Mouse (Mus musculus) adrenal gland, postnatal 4 days (tissue): Measurements from ENCODE around the gene Nsun2. TPM values are rescaled to one million over a fixed set of nuclear protein-coding genes. Genes with fewer than 3 reads are reported as not detected.
A peak's percentile ranks its signal among the peaks of the same experiment; 100 is the strongest.
"Not testable (repeated sequence)": the region's sequence is repeated elsewhere in the genome, so short reads cannot be mapped to it uniquely, and the experiment has no call there.

Source experiments
- DNase-seq, 2 experiments: peaks; one replicate each; pipeline ENCODE4 v3.0.0; 2021 to 2022; ENCODE audit warnings: low spot score in 2 of 2, mixed read lengths in 2 of 2
- total RNA-seq, 2 experiments: library from RNA; stranded (reverse); gene quantifications; 2 replicates each; pipeline ENCODE4 v1.2.3; 2021

The Nsun2 gene
- total RNA-seq, 2 experiments from 2014 or later: 79.0 to 85.1 TPM

- no peak for DNase-seq
These were observed 100.0 kb downstream of the Nsun2 start for GRCm38 (mm10) chr13:69633551-69633950.

DNA sequence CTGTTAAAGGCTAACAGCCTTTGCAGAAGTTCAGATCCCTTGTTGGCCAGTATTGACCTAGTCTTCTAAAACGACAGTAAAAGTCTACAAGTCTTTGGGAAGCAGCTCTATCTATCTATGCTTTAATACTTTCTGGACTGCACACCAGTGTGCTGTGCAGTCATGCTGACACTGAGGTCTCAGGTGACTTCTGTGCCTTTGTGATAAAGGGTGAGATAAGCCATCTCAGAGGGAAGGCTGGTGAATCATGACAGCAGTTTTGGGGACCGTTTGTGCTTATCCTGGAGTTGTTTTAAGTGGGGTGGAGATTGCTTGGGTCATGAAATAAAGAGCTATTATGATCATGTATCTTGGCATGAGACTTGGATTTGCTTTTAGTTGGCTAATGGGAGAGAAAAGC is 100.4 kb downstream of the Nsun2 start:
- DNase-seq: no peak

- not testable (repeated sequence) for DNase-seq
These were observed 102.3 kb downstream of the Nsun2 start for GRCm38 (mm10) chr13:69635836-69636235.

GRCm38 (mm10) chr13:69636375-69636774 is 102.8 kb downstream of the Nsun2 start:
- no peak for DNase-seq

DNA sequence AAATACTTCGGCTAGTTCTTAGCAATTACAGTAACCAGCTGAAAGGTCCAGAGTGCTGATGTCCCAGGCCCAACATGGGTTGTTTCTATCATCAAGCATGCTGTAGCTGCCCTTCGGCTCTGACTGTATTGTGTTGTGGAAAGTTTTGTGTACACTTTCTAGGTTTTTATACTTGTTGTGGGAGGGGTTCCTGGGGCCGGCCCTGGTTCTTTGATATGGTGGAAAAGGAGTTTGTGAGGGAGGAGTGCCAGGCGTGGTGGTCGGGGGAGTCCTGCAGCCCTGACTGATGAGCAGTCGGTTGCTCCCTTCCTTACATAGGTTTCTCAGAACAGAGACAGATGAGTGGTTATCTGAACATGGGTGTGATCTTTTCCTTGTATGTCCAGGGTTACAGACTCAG is 103.3 kb downstream of the Nsun2 start:
- no peak for DNase-seq

- DNase-seq: no peak
These were observed 104.1 kb downstream of the Nsun2 start for GRCm38 (mm10) chr13:69637657-69638056.

- DNase-seq: no peak
These were observed 104.6 kb downstream of the Nsun2 start for GRCm38 (mm10) chr13:69638108-69638626.

DNA sequence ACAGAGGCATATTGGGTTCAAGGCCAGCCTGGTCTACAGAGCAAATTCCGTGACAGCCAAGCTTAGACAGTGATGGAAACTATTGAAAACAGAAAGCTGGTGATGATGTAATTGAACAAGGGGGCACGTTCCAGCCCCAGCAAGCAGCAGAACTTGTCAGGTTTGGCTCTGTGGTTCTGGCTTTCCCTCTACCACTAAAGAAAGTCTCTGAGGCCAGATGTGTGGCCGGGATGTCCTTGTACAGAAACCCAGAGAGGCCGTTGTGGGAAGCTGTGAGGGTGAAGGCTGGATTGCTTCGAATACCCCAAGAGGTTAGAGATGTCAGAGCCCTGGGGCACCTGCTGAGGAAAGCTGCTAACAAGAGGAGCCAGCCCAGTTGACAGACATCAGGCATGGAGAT is 105.7 kb downstream of the Nsun2 start:
- DNase-seq: no peak

- DNase-seq: no peak
These were observed 106.6 kb downstream of the Nsun2 start for GRCm38 (mm10) chr13:69640126-69640525.

- DNase-seq: no peak
These were observed 107.0 kb downstream of the Nsun2 start for GRCm38 (mm10) chr13:69640541-69640940.

GRCm38 (mm10) chr13:69641017-69641416 is 107.5 kb downstream of the Nsun2 start:
- no peak for DNase-seq

DNA sequence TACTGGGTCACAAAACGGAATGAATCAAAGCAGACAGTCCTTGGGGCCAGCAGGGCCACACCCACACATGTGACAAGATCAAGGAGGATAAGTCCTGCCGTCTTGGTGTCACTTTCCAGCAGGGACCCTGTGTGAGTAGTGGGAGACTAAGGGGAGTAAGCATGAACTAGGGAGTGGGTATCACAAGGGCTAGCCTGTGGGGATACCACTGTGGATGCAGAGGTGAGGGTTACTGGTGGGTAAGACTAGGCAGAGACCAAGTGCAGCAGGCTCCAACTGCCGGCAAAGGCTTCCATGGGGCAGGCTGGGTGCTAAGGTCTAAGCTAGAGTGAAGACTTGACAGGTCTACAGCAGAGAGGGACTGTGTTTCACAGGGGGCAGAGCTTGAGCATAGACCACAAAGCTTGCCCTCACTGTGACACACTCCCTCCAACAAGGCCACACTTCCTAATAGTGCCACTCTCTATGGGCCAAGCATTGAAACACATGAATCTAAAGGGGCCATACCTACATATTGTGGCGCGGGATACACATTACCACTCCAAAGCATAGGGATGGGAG is 109.2 kb downstream of the Nsun2 start:
- no peak for DNase-seq

DNA sequence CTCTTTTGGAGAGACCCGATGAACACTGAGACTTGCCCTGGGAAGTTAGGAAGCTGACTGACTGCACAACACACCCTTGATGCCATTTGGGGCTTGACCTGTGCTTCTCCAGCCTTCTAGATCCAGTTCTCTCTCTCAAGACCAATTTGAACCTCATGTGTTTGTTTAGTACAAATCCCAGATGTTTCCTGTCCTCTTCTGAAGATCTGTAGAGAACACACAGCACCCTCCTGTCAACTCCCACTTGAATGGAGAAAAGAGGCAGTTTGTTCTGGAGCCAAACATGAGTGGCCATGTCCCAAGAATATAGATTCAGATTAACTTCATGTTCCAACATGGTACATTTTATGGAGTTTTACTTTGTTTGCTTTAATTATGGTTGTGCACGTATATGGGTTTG is 110.4 kb downstream of the Nsun2 start:
- no peak for DNase-seq

DNA sequence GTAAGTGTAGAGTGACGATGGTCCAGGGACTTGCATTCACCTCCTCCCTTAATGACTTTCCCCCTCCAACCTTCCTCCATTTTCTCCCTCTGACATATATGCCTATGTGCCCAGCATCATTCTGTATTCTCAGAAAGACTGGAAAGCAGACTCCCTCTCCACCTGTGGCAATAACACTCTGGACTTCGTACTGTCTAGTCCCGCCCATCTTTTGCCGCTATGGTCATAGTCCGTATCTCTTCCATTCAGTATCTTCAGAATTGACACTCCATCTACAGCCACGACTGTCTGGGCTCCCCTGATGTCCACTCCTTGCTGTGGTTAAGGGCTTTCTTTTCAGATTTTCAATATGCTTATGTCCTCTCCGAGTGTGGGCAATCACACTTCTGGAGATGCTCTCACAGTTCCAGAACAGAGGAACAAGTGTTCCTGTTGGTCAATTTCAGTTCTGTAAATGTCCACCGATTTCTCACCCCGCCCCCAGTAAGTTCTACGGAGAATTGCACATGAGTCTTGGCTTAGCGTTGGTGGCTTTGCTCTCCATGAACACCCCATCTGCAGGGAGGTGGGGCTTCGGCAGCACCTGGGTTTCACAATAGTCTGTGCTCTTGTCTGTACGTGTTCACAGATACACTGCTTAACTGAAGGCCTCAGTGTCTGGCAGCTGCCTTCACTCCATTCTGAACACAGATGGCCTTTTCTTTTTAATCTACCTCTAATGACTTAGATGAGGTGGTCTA is 111.1 kb downstream of the Nsun2 start:
- DNase-seq: peak in 1 of 2 experiments; percentile 2

DNA sequence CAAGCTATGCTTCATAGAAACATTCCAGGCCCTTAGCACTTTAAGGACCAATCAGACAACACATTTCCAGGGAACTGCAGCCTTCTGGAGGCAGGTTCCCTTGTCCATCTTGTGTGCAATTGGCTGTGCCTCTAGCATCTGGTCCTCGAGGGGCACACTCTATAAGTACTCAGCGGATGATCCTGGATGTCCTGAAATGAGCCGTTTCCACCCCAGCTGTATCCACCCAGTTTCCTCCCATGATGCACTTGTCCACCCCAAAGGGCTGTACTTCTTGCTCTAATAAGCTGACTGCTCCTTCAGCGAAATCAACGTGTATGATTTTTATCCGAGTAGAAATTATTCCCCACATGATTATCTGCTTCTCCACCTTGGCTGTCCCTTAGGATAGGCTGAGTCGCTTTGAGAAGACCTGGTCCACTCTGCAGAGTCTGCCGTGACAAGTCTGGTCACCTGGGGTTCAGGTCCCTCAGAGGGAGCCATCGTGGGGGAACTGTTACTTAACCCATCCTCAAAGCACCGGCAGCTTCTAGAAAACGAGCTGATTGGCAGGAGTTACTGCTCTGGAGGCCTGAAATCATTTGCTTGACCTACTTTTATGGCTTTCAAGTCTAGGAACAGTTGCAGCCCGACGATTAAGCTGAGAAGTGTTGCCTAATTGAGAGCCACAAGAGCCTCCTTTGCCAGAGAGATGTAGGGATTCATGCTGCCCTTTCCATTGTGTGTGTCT is 112.3 kb downstream of the Nsun2 start:
- DNase-seq: no peak

- no peak for DNase-seq
These were observed 112.9 kb downstream of the Nsun2 start for GRCm38 (mm10) chr13:69646481-69646880.

- DNase-seq: peak in 1 of 2 experiments; percentile 0
These were observed 121.0 kb downstream of the Nsun2 start for GRCm38 (mm10) chr13:69654508-69654907.

GRCm38 (mm10) chr13:69672121-69672520 is 138.6 kb downstream of the Nsun2 start:
- DNase-seq: no peak

GRCm38 (mm10) chr13:69672565-69672964 is 139.0 kb downstream of the Nsun2 start:
- no peak for DNase-seq

- DNase-seq: no peak
These were observed 139.8 kb downstream of the Nsun2 start for GRCm38 (mm10) chr13:69673197-69673920.

GRCm38 (mm10) chr13:69673921-69674618 is 140.5 kb downstream of the Nsun2 start:
- no peak for DNase-seq
